Mouse (Mus musculus): Measurements from ENCODE around the gene Mapk8ip1.

Mapk8ip1 gene

GRCm38 (mm10) chr2:92390206-92390930 is 10.7 kb downstream of the Mapk8ip1 start:
- no peak for DNase-seq (ENCODE audit: low read depth, low spot score)

- DNase-seq (ENCODE audit: low read depth, low spot score) = no peak
Measured at GRCm38 (mm10) chr2:92389645-92390044, 11.4 kb downstream of the Mapk8ip1 start.

- peak; percentile 68 for DNase-seq (ENCODE audit: low read depth, low spot score)
Measured at GRCm38 (mm10) chr2:92388891-92389641, 12.0 kb downstream of the Mapk8ip1 start.

- no peak for DNase-seq (ENCODE audit: low read depth, low spot score)
Measured at GRCm38 (mm10) chr2:92388081-92388517, 13.0 kb downstream of the Mapk8ip1 start.

- DNase-seq (ENCODE audit: low read depth, low spot score) = no peak
Measured at GRCm38 (mm10) chr2:92387646-92388045, 13.4 kb downstream of the Mapk8ip1 start.

- no peak for DNase-seq (ENCODE audit: low read depth, low spot score)
Measured at GRCm38 (mm10) chr2:92386821-92387570, 14.1 kb downstream of the Mapk8ip1 start.

- DNase-seq (ENCODE audit: low read depth, low spot score) = no peak
Measured at GRCm38 (mm10) chr2:92385113-92386051, 15.7 kb downstream of the Mapk8ip1 start.

GRCm38 (mm10) chr2:92384101-92384500 is 17.0 kb downstream of the Mapk8ip1 start:
- no peak for DNase-seq (ENCODE audit: low read depth, low spot score)

GRCm38 (mm10) chr2:92382759-92383158 is 18.3 kb downstream of the Mapk8ip1 start:
- DNase-seq (ENCODE audit: low read depth, low spot score) = no peak

GRCm38 (mm10) chr2:92381901-92382588 is 19.0 kb downstream of the Mapk8ip1 start, which contains the start of gene 1700029I15Rik:
Gene 1700029I15Rik, plus strand, starts transcription at chr2:92382538.
- DNase-seq (ENCODE audit: low read depth, low spot score) = no peak

GRCm38 (mm10) chr2:92381161-92381560 is 19.9 kb downstream of the Mapk8ip1 start:
- DNase-seq (ENCODE audit: low read depth, low spot score) = no peak

GRCm38 (mm10) chr2:92380495-92381050 is 20.5 kb downstream of the Mapk8ip1 start:
- DNase-seq (ENCODE audit: low read depth, low spot score) = no peak

GRCm38 (mm10) chr2:92379783-92380494 is 21.1 kb downstream of the Mapk8ip1 start:
- DNase-seq (ENCODE audit: low read depth, low spot score) = peak; percentile 67

- DNase-seq (ENCODE audit: low read depth, low spot score) = no peak
Measured at GRCm38 (mm10) chr2:92377320-92377719, 23.7 kb downstream of the Mapk8ip1 start.

GRCm38 (mm10) chr2:92376300-92376699 is 24.8 kb downstream of the Mapk8ip1 start:
- peak; percentile 39 for DNase-seq (ENCODE audit: low read depth, low spot score)

- DNase-seq (ENCODE audit: low read depth, low spot score) = no peak
Measured at GRCm38 (mm10) chr2:92375788-92376187, 25.3 kb downstream of the Mapk8ip1 start.

GRCm38 (mm10) chr2:92375099-92375623 is 25.9 kb downstream of the Mapk8ip1 start:
- DNase-seq (ENCODE audit: low read depth, low spot score) = peak; percentile 98

- DNase-seq (ENCODE audit: low read depth, low spot score) = peak; percentile 71
Measured at GRCm38 (mm10) chr2:92374514-92374913, 26.5 kb downstream of the Mapk8ip1 start, which contains the start of the genes Pex16 and Large2. Gene Pex16, plus strand, starts transcription at chr2:92374676. Gene Large2, minus strand, starts transcription at chr2:92374869.

- DNase-seq (ENCODE audit: low read depth, low spot score) = no peak
Measured at GRCm38 (mm10) chr2:92373437-92373813, 27.6 kb downstream of the Mapk8ip1 start.

Data from CD4-positive helper T cell, adult 2 months (primary cell).